Mouse (Mus musculus) neural tube, embryonic 10.5 days (tissue): ENCODE results near the gene Macf1.
A peak's percentile ranks its signal among the peaks of the same experiment; 100 is the strongest.

Source experiments
- DNase-seq: peaks from one replicate; pipeline ENCODE4 v3.0.0-alpha.2; 2017; ENCODE audit warnings: low spot score; ENCODE audit errors: extremely low spot score

Gene Macf1

GRCm38 (mm10) chr4:123684260-123684659, at the start of gene Macf1:
Macf1 (minus strand) TSS chr4:123684360.
- DNase-seq: no peak

DNA sequence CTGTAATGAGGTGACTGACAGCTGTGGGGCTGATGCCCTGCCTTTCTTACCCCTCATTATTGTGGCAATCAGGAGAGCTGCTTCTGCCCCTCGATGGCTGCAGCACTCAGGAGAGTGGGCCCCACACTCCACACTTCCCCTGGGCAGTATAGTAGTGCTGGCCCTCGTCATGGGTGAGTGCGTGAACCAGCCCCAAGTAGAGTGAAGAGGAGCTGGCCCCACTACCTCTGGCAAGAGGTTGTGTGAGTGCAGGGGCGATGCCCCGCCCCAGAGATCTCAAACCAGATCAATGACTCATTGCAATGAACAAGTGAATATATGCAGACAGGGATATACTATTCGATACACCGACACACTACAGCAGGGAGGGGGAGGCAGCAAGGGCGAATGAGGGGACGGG, 49.4 kb upstream of the Macf1 start:
- DNase-seq: no peak

GRCm38 (mm10) chr4:123732921-123733320, 48.8 kb upstream of the Macf1 start:
- DNase-seq: no peak

DNA sequence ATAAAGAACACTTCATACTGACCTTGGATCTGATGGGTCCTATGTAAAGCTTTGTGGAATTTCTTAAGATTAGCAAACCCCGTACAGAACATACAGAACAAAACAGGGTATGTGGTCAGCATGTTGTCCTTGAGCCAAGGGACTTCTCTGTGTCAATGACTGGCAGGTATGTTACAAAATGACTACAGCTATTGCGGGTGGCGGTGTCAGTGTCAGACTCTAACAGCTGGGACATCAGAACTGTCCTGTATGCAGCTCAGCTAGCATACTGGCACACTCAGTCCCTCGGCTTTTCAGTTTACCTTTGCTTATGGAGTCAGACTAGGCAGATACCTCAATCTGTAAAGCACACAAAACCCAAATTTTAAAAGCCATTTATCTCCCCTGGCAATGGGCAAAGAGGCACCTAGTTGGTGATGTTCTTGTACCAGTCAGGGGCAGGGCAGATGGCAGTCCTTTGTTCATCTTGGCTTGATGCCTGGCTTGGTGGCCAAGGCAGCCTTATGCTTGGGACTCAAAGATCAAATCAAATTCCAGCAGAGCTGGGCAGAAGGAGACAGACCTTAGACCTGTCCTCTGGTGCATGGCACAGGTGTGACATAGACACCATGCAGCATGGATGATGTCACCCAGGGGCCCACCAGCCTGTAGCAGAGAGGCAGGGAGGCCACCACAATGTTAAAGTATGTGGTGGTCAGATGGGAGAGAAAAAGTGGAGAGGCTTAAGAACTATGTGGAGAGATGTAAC, 48.2 kb upstream of the Macf1 start:
- no peak for DNase-seq

DNA sequence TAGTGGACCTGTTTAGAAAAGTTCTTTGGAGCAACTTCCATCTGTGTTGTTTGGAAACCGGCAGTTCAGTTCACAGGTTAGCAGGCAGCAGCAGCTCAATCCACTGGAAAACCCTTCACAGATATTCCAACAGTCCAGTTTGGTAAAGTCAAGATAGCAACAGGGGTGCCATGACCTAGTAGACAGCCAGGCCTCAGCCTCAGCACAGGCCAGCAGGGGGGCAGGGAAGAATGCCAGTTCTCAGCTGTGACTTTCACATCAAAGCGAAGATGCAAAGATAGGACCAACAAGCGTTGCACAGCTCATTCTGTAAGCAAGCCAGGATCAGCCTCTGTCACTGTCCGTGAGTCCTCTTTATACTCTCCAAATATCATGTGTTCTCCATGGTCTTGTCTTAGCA, 37.6 kb upstream of the Macf1 start:
- no peak for DNase-seq

- DNase-seq: no peak
These were observed 34.2 kb upstream of the Macf1 start for GRCm38 (mm10) chr4:123718434-123718780.

DNA sequence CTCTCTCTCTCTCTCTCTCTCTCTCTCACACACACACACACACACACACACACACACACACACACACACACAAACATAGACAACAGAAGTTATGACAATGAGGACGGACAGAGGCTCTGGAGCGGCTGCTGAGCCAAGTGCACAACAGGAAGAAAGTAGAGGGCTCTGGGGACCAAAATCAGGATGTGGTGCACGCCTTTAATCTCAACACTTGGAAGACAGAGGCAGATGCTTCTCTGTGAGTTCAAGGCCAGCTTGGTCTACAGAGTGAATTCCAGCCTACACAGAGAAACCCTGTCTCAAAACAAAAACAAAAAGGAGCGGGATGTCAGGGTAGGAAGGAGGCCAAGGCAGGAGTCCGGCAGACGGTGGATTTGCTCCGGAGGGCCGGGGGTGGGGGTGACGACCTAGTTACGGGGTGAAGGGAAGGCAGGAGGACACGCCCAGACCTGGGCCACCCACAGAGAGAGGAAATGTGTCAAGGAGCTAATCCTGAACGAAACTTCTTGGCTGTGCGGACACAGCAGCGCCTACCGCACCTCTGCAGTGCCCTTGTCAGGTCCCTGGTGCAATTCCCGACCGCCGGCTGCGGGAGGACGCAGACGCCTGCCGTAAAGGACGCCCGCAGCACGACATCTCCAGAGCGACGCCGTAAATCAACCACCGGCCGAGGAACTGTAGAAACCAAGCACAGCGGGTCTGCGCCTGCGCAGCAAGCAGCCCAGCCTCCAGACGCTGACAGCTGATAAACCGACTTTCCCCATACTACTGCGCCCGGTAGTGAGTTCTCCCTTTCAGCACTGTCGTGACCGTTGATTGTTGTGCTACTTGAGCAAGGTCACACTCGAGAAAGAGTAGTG, 33.6 kb upstream of the Macf1 start, which contains the start of gene Ndufs5:
Ndufs5 (minus strand) TSS at position 629 of the 860 bp plus-strand sequence.
- DNase-seq: peak; percentile 97

GRCm38 (mm10) chr4:123712431-123712830, 28.3 kb upstream of the Macf1 start:
- DNase-seq: no peak

DNA sequence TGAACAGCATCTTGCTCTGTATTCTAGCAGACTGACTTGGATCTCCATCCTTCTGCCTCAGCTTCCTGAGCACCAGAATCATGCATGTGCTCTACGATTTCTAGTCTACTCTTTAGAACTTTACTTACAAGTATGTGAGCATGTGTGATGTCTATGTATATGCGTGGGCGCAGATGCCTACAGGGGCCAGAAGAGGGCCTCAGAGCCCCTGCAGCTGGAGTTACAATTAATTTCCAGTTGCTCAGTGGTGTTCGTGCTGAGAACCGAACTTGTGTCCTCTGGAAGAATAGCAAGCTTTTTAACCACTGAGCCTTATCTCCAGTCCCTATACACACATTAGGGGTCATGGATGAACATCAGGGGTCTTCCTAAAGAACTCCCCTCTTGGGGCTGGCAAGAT, 23.2 kb upstream of the Macf1 start:
- DNase-seq: no peak

DNA sequence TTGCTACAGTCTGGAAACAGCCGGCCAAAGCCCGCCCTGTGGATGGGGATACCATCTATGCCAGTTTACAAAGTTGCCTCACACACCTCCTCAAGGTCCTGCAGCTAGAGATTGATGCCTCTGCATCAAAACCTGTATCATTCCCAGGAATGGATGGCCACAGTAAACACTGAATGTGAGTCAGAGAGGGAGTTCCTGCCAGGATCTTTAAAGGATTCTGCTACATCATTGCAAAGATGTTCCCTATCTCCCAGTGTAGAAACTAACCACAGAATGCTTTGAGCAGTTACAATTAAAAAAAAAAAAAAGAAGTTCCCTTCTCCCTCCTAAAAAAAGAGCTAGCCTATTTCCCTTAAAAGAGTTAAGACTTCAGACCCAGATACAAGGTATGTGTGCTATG, 21.2 kb upstream of the Macf1 start:
- DNase-seq: no peak

- DNase-seq: no peak
These were observed 9.2 kb upstream of the Macf1 start for GRCm38 (mm10) chr4:123693384-123693783.

DNA sequence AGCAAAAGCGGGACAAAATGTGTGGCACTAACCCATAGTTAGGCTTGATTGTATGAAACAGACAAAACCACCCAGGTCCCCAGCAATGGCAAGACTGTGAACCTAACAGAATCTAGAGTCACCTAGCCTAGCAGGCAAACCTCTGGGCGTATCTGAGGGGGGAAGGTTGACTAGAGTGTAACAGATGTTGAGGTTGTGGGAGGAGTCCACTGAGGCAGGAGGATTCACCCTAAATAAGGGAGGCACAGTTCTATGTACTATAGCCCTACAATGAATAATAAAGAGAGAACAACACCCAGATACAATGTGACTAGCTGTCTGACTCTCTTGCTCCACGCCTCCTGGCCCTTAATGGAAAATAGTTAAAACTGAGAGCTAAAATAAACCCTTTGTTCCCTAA, 7.9 kb upstream of the Macf1 start:
- DNase-seq: no peak

DNA sequence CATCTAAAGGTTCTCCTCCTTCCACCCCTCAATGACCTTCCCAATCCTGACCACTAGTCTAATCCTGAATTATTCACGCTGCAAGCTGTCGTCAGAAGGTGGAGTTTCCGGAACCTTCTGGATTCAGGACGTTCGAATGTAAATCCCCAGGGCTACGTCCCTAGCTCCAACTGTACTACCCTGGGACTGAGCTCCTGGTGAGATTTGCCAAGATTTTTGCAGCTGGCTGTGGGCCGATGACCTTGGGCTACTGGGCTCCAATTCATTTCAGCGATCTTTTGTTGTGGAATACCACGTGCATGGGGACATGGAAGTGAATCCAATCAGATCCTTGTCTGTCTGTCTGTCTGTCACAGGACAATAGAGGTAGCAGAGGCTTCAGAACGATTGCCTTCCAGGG, 6.2 kb upstream of the Macf1 start:
- no peak for DNase-seq

DNA sequence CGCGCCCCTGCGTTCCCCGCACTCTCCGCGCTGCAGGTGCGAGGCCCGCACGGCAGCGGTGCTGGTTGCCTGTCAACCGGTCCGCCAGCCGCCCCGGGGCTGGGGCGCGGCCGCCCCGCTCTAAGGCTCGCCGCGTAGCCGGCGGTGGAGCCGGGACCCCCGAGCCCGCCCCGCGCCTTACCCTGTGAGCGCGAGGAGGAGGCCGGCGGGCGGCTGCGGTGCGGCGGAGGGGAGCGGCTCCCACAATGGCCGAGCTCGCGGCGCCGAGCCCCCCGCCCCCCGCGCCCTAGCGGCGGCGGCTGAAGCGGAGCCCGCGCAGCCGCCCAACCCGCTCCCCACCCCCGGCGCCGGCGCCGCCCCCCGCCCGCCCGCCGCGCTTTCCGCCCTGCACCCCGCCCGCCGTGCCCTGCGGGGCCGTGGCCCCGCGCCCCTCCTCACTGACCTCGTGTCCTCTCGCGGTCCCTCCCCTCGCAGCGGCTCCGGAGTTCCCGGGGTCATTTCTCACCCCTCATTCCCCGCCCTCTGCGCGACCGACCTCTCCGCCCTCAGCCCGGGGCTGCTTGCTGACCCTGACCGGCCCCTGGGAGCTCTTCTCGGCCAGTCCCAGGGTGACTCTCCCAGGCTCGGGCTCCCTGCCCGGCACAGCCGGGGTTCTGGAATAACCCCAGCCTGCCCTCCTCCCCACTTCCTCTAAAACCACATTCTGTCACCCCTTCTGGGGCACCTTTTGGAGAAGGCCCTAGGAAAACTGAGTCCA, 3.0 kb upstream of the Macf1 start:
- peak; percentile 77 for DNase-seq

- peak; percentile 43 for DNase-seq
These were observed 2.3 kb upstream of the Macf1 start for GRCm38 (mm10) chr4:123686368-123687024.

GRCm38 (mm10) chr4:123685506-123686242, 1.5 kb upstream of the Macf1 start:
- no peak for DNase-seq

DNA sequence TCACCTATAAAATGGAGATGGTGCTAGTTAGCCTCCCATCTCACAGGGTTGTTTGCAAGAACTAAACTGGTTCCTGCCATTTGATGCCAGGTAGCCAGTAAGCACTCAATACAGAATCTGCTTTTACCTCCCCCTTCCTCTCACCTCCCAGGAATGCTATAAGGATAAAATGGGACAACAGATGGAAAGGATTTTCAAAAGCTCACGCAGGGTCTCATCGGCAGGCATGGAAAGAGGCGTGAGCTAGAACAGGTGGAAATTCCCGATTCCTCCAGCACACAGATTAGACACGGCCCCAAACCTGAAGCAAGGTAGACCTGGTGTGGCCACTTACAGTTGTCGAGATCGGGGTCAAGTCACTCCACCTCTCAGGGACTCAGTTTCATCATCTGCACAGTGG, 886 bp upstream of the Macf1 start:
- no peak for DNase-seq

GRCm38 (mm10) chr4:123682291-123682690, 1.9 kb downstream of the Macf1 start:
- DNase-seq: no peak

- no peak for DNase-seq
These were observed 3.2 kb downstream of the Macf1 start for GRCm38 (mm10) chr4:123680962-123681361.

- peak; percentile 28 for DNase-seq
These were observed 6.9 kb downstream of the Macf1 start for GRCm38 (mm10) chr4:123677060-123677804.
